Mouse (Mus musculus): ENCODE measurements around the gene Ank. TPM values are rescaled to one million over a fixed set of nuclear protein-coding genes. Genes with fewer than 3 reads are reported as not detected.
A peak's percentile ranks its signal among the peaks of the same experiment; 100 is the strongest.

Gene Ank
- total RNA-seq, 2 experiments from 2014 or later, result 173 to 176 TPM

DNA sequence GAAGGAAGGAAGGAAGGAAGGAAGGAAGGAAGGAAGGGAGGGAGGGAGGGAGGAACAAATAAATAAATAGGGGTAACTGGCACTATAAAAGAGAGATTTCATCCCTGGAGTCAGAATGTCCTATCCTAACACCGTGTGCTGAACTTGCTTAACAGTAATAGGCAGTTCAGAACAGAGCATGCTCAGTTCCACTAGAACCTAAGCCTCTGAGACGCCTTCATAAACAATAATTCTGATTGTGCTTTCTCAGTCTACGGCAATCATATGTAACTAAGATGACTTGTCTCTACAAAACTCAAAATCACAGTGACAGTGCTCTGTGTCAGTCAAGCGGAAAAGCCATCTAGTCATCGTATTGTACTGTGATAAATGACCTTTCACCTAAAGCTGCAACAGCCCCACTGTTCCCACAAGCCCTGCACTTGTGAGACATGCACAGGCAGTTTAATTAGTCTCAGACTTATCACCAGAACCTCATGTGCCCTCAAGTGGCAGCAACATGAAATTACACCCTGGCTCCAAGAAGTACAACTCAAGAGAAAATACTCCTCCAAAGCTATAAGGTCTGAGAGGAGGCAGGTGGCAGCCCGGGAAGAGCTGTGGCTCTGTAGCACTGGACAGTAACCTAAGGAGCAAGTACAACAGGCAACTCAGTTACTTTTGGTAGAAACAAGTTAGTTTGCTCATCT, 146.2 kb downstream of the Ank start:
- DNase-seq (ENCODE audit: low spot score in 2 of 2), result peak; percentile 81 to 82
- intact Hi-C loops (cut with DNase I), result loop anchor here (2.0 to 5.0 kb wide), 2 partner anchors 146 to 285 kb away; partner anchors contain the start of gene Ank

DNA sequence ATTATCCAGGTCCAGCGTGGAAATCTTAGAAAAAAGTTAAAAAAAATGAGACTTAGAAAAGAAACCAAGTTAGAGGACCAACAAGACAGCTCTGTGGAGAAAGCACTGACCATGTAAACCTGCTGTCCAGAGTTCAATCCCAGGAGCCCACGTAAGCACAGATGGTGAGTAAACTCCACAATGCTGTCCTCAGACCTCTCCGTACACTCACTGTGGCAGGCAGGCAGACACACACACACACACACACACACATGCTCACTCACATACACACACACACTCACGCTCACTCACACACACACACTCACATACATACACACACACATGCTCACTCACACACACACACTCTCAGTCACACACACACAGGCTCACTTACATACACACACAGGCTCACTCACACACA, 146.8 kb downstream of the Ank start:
- intact Hi-C loops (cut with DNase I), result loop anchor here (2.0 to 5.0 kb wide), 2 partner anchors 146 to 286 kb away; partner anchors contain the start of gene Ank
- no peak for DNase-seq (ENCODE audit: low spot score in 2 of 2)

DNA sequence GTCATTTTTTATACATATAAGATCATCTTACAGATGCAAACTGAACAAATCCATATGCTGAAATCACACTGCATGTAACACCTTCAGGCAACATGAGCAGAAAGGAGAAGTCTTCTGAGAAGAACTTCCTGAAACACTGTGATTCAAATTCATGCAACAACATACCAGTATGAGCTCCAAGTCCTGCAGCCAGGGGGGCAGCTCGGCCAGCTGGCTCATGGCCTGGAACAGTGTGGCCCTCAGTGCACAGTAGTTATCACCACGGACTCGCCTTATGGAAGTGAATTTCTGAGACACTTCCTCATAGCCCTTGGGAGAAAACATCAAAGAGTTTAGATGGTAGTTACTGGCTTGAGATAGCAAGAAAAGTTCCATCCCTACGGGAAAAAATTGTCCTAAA, 149.7 kb downstream of the Ank start:
- intact Hi-C loops (cut with DNase I), result no loop called here
- peak; percentile 47 to 57 for DNase-seq (ENCODE audit: low spot score in 2 of 2)

DNA sequence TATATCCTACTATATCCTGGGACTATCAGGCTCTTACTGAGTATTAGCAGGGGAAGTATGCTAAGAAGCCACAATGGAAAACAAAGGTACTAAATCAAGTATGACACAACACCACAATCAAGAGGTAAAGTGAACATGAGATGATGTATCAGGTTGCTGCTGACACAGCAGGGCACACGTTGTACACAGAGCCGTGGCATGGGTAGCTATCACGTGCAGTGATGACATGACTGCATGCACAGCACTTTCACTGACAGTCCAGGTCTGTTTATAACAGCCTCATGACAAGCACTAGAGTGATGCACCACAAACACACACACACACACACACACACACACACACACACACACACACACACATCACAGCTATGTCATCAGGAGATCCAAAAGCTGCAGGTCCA, 150.8 kb downstream of the Ank start:
- no peak for DNase-seq (ENCODE audit: low spot score in 2 of 2)
- intact Hi-C loops (cut with DNase I), result no loop called here

DNA sequence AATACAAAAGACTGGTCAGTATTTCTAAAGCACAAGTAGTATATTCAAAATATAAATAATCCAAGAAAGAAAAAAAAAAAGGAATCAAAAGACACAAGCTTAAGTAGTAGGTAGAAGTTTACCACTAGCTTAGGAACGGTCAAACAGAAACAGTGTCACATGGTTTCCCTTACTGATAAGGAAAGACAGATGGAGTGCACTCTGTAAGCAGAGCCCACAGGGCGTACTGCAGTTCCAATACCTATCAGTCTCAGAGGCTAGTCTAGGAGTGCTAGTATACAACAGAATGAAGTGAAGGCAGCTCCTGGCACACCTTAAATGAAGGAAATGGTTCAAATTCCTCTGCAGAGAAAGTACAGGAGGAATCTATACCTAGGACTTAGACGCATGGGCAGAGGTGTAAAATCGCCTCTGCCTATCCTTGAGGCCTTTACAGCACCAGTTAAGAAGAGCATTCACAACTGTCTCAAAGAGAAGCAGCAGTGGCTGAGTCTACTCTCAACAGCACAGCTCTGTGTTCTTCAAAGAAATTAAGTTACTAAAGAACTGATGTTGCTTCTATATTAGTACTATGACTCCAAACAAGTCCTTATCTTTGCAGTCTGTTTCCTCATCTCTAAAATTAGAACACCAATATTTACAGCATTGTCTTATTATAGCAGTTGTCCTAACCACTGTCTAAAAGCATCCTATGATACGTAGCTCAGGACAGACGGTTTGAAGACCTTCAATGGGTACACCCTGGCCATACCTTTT, 152.5 kb downstream of the Ank start:
- no peak for DNase-seq (ENCODE audit: low spot score in 2 of 2)
- intact Hi-C loops (cut with DNase I), result no loop called here

DNA sequence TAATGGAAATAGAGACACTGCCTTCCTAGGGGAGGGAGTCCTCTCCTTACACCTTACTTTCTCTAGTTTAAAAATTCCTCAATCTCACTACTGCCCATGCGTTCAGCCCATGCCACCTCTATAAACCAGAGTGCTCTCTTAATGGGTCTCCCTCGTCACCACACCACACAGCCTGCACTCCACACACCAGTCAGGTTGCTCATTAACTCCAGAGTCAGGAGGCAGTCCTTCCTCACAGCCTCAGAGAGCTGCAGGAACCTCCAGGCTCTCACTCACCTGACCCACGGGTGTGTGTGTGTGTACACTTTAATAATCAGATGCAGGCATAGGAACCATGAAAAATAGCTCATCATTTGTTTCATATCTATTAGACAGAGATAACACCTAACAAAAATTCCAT, 153.2 kb downstream of the Ank start:
- intact Hi-C loops (cut with DNase I), result no loop called here

DNA sequence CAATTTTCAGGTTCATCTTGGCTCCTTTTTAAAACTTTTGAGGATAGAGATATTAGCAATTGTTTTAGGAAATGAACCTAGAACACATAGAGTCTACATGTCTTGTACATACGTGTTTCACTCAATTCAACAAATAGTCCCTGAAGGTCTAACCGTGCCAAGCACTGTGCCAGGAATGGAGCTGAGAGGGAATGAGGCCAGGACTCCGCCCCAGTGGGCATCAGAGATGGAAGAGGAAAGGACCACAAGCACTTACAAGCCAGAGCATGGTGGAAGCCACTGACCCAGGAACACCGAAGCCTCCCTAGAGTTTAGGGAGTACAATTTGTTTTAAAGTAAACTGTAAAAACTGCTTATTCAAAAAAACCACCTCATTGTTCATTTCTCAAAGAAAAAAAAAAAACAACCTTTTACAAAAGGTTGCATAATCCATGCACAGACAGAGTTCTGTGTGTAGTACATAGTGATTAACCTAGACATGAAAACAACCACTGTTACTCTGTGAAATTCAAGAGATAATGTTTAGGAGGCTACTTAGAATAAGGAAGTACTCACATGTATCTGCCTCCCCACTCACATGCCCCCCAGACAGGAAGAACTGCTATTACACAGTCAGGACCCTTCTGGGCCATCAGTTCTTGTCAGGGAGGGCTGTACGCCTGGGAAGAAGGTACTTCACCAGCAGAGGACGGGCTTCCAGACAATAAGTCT, 154.2 kb downstream of the Ank start:
- intact Hi-C loops (cut with DNase I), result no loop called here
- no peak for DNase-seq (ENCODE audit: low spot score in 2 of 2)

More for the DNA sequence above, 153.2 kb downstream of the Ank start:
- DNase-seq (ENCODE audit: low spot score in 2 of 2), result no peak

DNA sequence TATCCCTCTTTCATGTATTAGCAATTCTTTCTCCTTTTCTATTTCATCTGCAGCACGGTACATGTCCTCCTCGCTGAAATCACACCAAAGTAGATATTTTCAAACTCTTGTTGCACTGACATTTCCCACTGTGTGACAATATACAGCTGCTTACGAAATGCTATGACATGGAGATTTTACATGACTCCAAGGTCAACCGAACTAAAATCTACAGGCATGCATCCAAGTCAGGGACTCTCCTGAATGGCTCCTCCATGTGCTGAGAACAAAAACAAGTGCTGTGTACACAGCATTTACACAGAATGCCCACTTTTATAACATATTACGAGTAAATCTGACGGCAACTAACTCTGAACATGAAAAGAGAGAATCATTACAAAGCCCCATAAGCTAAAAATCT, 156.8 kb downstream of the Ank start:
- no peak for DNase-seq (ENCODE audit: low spot score in 2 of 2)
- intact Hi-C loops (cut with DNase I), result no loop called here

DNA sequence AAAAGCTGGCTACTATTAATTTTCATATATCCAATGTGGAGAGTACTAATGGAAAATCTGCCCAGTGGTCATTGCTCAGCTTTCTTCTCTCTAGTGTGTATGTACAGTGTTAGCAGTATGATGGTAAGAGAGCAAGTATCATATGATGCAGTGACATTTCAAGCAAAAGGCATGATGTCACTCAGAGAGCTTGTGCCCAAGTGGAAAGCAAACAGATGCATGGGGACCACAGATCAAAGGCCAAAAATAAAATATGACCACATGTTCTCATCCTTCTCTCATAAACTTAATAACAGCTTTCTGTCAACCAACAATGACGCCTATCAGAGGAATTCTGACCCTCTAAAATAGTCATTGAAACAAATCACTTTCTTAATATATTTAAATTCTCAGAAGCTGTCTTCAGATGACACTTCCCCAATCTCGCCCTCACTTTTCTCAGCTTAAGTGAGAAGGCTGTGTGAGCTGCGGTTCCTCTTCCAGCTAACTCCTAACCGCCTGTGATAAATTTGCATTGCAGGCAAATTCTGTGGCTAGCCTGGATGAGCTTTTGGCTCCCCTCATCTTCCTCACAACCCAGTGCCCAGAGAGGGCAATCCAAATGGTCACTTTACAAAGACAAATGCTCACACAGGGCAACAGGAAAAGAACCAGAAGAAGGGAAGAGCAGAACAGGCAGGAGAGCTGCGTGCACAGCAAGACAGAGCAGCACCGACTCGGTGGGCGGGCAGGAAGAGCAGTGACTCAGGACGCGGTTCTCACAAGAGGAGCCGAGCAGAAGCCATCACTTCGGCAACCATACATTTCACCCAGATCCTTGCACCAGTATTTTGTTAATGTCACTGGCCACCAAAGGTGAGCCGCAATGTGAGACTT, 158.8 kb downstream of the Ank start:
- DNase-seq (ENCODE audit: low spot score in 2 of 2), result peak in 1 of 2 experiments; percentile 22
- intact Hi-C loops (cut with DNase I), result loop anchor here (5.0 kb wide), 1 partner anchor 1643 kb away; the partner anchor contains the start of gene Zfp622

DNA sequence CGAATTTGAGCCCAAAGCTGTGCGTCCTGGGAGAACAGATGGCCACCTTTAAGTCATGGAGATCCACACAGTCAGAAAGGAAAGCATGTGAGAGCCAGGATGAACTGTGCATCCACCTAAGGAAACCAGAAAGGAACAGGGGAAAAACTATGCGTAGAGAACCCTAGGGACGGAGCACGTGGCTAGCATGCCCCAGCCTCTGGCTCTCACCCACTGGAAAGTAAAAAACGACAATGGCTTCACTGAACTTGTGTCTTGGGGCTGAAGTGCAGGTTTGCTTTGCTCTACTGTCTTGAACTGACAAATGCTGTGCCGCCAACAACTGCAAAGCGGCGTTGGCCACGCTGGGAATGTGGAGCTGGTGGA, 159.4 kb downstream of the Ank start:
- no peak for DNase-seq (ENCODE audit: low spot score in 2 of 2)
- intact Hi-C loops (cut with DNase I), result loop anchor here (5.0 kb wide), 1 partner anchor 1644 kb away; the partner anchor contains the start of gene Zfp622

DNA sequence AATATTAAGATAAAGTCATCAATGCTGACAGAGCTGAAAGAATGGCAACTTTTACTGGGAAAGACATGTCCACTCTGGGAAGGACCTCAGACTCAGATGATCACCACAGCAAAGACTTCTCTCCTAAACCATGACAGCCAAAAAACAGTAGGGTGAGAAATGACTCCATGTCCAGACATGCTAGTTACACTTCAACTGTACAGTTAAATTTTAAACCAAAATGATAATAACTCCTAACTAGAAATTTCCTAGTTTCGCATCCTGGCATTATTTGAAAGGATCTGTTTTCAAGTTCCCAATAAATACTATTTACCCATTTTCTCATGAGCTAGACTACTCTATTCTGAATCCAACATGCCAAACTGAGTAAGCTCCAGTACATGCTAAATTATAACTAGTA, 159.8 kb downstream of the Ank start:
- intact Hi-C loops (cut with DNase I), result loop anchor here (5.0 kb wide), 1 partner anchor 1644 kb away; the partner anchor contains the start of gene Zfp622

DNA sequence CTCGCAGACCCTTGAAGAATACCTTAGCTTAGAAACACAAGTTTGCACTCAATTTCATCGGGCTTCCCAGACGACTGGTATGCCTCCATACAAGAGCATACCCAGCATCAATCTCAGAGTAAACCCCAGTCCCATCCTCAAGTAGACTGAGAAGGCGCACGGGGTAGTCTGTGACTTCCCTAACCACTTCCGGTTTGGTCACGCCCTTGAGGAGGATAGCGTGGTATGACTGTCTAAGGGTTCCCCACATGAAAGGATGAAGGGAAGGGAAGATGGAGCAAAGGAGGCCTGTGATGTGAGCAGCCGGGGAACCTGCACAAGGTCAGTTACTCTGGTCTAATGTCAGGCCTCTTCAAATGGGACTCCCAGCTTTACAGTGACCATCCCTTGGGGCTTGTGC, 161.3 kb downstream of the Ank start:
- intact Hi-C loops (cut with DNase I), result loop anchor here (5.0 kb wide), 1 partner anchor 1645 kb away; the partner anchor contains the start of gene Zfp622
- DNase-seq (ENCODE audit: low spot score in 2 of 2), result no peak

More for the DNA sequence above, 159.8 kb downstream of the Ank start:
- no peak for DNase-seq (ENCODE audit: low spot score in 2 of 2)

DNA sequence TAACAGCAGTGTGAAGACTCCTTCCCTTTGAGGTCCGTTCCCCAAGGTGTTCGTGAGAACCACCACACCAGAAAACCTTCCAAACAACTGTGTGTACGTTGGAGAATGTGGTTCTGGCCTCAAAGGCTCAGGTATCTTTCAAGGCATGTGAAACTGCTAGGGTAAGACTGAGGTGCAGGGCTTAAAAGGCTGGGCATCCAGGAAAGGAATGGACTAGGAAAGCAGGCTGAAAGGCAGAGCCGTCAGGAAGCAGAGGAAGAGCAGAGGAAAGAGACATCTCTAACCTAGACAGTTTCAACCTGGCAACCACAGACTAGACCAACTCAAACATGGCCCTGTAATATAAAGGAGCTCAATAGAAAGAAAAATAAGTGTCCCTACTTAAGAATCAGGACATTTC, 162.6 kb downstream of the Ank start:
- DNase-seq (ENCODE audit: low spot score in 2 of 2), result no peak
- intact Hi-C loops (cut with DNase I), result loop anchor here (5.0 kb wide), 1 partner anchor 1647 kb away; the partner anchor contains the start of gene Zfp622

DNA sequence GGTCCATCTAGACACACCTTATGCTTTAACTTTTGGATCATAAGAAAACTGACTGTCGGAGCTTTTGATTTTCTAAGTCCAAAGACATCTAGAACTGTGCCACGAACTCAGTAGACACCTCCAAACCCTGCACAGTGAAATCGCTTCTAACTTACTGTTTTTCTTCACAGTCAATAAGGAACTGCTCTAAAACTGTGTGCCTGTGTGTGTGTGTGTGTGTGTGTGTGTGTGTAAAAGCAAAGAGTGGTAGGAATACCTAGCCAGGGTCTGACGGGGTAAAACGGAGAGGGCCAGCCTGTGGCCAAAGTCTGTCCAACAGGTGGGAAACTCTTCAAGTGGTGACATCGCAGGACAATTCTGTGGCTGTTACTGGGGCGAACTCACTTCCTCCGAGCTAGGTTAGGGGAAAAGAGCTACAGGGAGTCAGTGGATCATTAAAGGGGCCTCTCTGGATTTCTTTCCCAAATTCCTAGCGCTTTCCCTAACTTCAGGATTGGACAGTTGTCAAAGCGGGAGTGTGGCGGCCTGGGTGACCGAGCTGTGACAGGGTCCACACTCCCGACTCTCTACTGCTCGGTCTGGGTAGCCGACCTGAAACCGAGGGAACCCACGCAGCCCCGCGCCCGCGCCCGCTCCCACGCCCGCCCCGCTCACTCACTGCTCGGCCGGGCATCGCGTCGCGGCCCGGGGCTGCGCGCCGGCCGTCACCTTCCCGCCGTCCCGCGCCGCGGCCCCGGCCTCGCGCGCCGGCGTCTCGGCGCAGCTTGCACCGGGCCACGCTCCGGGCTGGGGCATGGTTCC, 163.5 kb downstream of the Ank start:
- no peak for DNase-seq (ENCODE audit: low spot score in 2 of 2)
- intact Hi-C loops (cut with DNase I), result loop anchor here (5.0 kb wide), 1 partner anchor 1648 kb away; the partner anchor contains the start of gene Zfp622

DNA sequence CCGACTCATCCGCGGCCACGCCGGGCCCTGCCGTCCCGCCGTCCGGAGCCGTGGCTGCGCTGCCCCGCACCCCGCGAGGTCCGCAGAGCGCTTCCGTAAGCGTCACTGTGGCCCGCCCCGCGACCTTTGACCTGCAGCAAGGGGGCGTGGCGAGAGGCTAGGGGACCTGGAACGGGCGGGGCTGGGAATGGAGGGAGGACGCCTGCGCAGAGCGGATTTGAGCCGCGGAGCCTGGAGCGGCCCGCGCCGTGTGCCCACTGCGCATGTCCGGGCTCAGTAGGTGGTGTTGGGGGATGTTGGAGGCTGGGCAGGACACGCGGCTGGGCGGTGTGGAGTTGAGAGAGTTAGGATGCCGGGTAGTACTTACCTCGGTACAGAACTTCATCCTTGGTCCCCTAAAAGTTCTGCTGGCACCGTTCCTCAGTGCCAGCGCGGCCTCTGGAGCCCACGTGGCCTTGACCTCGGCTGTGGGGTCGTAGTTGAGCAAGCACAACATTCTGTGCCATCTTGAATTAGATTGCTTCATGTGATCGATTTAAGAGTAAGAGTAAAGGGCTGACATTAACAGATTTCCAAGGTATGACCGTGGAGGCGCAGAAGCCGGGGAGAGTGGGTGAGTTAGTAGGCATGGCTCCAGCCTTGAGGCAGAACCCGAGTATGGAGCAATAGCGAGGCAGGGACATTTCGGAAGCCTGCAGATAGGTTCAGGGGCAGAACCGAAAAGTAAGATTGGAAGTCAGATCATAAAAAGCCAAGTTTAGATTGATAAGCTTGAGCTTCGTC, 164.3 kb downstream of the Ank start, which contains the start of gene Otulin:
Gene Otulin (minus strand): TSS at position 93 of the 783 bp plus-strand sequence.
- peak; percentile 98 to 99 for DNase-seq (ENCODE audit: low spot score in 2 of 2)
- intact Hi-C loops (cut with DNase I), result no loop called here

DNA sequence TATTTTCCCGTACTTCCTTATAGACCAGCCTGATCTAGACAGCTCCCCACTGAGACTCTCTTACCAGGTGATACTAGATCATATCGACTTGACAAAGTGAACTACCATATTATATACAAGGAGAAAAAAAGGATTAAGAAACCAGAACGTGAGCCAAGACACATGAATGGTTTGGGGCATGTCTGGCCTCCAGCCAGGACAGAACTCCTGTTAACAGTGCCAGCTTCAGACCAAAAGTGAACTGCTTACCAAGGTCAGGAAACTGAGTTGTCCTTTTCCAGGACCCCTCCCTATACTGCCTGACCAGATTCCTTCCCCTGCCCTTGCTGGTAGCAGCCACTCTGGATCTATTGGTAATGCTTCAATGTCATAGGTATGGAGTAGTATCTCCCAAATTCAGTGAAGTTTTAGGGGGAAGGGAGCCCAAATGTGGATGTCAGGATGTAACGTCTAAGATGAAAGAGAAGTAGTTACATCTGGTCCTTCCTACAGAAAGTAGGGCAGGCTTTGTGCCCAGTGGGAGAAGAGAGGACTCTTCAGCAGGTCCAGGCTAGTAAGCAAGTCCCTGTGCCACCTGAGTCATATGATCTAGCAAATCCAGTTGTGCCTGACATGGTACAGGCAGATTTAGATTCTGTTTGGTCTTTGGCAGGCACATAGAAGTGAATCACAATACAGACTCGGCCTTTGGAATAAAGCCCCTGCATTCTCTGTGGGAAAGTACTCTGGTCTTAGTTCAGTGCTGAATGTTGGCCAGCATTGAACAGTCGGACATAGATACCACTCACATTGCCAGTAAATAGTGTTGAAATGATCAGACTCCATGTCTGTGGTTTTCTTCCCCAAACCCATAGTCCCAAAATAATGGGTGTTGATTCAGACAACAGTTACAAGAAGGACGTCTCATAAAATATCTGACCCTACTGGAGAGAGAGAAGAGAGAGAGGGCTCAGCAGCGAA, 167.7 kb downstream of the Ank start:
- intact Hi-C loops (cut with DNase I), result no loop called here
- DNase-seq (ENCODE audit: low spot score in 2 of 2), result no peak

Data from left cerebral cortex, postnatal 14 days (tissue).